Mouse (Mus musculus): ENCODE results near the gene Bsn. TPM values are rescaled to one million over a fixed set of nuclear protein-coding genes. Genes with fewer than 3 reads are reported as not detected.

The Bsn gene
- polyA plus RNA-seq, 1 experiment from 2014 or later: 0.59 TPM

DNA sequence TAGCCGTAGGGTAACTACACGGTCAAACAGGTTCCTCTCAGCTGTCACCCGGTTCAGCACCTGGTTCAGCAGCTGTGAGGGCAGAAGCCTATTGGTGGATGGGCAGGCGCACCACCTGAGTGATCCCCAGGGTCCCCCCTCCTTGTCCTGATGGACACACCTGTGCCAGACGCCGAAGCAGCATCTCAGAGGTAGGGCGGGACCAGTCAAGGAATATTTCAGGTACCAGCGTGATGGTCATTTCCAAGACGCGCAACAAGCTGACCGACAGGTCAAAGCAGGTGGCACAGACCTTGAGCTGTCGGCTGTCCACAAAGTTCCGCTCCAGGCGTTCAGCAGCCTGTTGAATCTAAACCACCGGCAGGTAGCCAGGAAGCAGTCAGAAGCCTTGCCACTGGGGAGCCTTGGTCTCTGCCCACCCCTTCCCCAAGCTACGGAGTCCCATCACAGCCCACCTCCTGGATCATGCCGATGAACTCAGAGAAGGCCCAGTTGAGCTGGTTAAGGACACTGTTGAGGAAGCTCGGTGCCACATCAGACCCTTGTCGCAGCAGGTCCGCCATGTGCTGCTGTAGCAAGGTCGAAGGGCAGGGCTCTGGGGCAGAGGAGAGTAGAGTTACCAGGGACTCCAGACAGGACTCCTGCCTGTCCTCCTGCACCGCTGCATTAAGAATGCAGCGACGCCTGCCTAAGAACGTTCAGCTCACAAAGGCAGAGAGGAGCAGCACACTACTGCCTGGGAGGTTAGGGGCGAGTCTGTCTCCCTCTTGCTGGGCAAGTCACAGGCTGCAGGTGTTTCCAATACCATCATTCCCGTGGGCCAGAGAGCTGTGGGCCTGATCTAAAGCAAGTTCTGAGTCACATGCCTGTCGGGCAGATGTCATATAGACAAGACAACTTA is 133.6 kb downstream of the Bsn start:
- Histone ChIP-seq H3K9ac (replicated peaks) (no peak overlapping the region), H3K27ac (ENCODE audit: low read depth) (no peak overlapping the region), H3K4me1 (ENCODE audit: insufficient read depth) (peaks cover 4% of the 10 kb centered on the region; the same call in 1 of the 2 replicates), H3K4me2 (ENCODE audit: low read depth, low read length) (no peak overlapping the region), H3K4me3 (ENCODE audit: low read depth, low read length) (no peak overlapping the region), H3K36me3 (replicated peaks; ENCODE audit: insufficient read depth, low read length) (peaks cover 90% of the 10 kb centered on the region), H3K27me3 (ENCODE audit: insufficient read depth, low read length) (no peaks in the 10 kb centered on the region), H3K9me3 (ENCODE audit: low read length) (no peaks in the 10 kb centered on the region)
- no peak for ATAC-seq
- TF ChIP-seq EP300 (IDR thresholded peaks at IDR 0.05; ENCODE audit: low read depth) (no peak), CTCF (IDR thresholded peaks at IDR 0.05; ENCODE audit: low read depth) (no peak)
- no peak for DNase-seq
- WGBS (ENCODE audit: insufficient replicate concordance): 91% methylated on average over 28 of the region's 28 CpGs

GRCm38 (mm10) chr9:108055661-108056237 is 134.4 kb downstream of the Bsn start:
- Histone ChIP-seq H3K36me3 (replicated peaks; ENCODE audit: insufficient read depth, low read length) (peaks cover 90% of the 10 kb centered on the region), H3K4me2 (ENCODE audit: low read depth, low read length) (no peak overlapping the region), H3K9me3 (ENCODE audit: low read length) (no peaks in the 10 kb centered on the region), H3K4me1 (ENCODE audit: insufficient read depth) (peaks cover 4% of the 10 kb centered on the region; the same call in 1 of the 2 replicates), H3K9ac (replicated peaks) (no peak overlapping the region), H3K27me3 (ENCODE audit: insufficient read depth, low read length) (no peaks in the 10 kb centered on the region), H3K4me3 (ENCODE audit: low read depth, low read length) (no peak overlapping the region), H3K27ac (ENCODE audit: low read depth) (no peak overlapping the region)
- 91% methylated on average over 6 of the region's 6 CpGs for WGBS (ENCODE audit: insufficient replicate concordance)
- TF ChIP-seq CTCF (IDR thresholded peaks at IDR 0.05; ENCODE audit: low read depth) (no peak), EP300 (IDR thresholded peaks at IDR 0.05; ENCODE audit: low read depth) (no peak)
- DNase-seq (no peak), ATAC-seq (no peak)

GRCm38 (mm10) chr9:108055061-108055460 is 135.1 kb downstream of the Bsn start:
- no peaks in the 10 kb centered on the region for H3K9me3 ChIP-seq (ENCODE audit: low read length)
- DNase-seq: no peak
- no peak overlapping the region for H3K4me2 ChIP-seq (ENCODE audit: low read depth, low read length)
- ATAC-seq: no peak
- peaks cover 5% of the 10 kb centered on the region for H3K4me1 ChIP-seq (ENCODE audit: insufficient read depth)
- TF ChIP-seq CTCF (IDR thresholded peaks at IDR 0.05; ENCODE audit: low read depth): no peak
- no peak for TF ChIP-seq EP300 (IDR thresholded peaks at IDR 0.05; ENCODE audit: low read depth)
- WGBS (ENCODE audit: insufficient replicate concordance): 36% methylated on average over 1 of the region's 1 CpGs
- H3K27ac ChIP-seq (ENCODE audit: low read depth): no peak overlapping the region
- H3K36me3 ChIP-seq (replicated peaks; ENCODE audit: insufficient read depth, low read length): peaks cover 88% of the 10 kb centered on the region
- no peaks in the 10 kb centered on the region for H3K27me3 ChIP-seq (ENCODE audit: insufficient read depth, low read length)
- no peak overlapping the region for H3K9ac ChIP-seq (replicated peaks)
- H3K4me3 ChIP-seq (ENCODE audit: low read depth, low read length): no peak overlapping the region

DNA sequence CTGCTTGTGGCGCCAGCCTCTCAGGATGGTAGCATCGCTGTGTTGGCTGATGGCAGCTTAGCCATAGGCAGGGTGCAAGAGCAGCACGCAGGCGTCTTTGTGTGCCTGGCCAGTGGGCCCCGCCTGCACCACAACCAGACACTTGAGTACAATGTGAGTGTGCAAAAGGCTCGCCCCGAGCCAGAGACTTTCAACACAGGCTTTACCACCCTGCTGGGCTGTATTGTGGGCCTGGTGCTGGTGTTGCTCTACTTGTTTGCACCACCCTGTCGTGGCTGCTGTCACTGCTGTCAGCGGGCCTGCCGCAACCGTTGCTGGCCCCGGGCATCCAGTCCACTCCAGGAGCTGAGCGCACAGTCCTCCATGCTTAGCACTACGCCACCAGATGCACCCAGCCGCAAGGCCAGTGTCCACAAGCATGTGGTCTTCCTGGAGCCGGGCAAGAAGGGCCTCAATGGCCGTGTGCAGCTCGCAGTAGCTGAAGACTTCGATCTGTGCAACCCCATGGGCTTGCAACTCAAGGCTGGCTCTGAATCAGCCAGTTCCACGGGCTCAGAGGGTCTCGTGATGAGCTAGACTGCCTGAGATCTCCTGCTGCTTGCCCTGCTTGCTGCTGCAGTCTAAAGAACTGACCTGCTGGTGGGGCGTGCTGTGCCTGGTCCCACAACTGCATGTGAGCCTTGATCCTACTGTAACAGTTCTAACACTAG is 135.7 kb downstream of the Bsn start:
- Histone ChIP-seq H3K4me1 (ENCODE audit: insufficient read depth) (peaks cover 10% of the 10 kb centered on the region), H3K4me3 (ENCODE audit: low read depth, low read length) (no peak overlapping the region), H3K9ac (replicated peaks) (no peak overlapping the region), H3K27ac (ENCODE audit: low read depth) (no peak overlapping the region), H3K4me2 (ENCODE audit: low read depth, low read length) (no peak overlapping the region), H3K9me3 (ENCODE audit: low read length) (no peaks in the 10 kb centered on the region), H3K36me3 (replicated peaks; ENCODE audit: insufficient read depth, low read length) (peaks cover 82% of the 10 kb centered on the region), H3K27me3 (ENCODE audit: insufficient read depth, low read length) (no peaks in the 10 kb centered on the region)
- TF ChIP-seq EP300 (IDR thresholded peaks at IDR 0.05; ENCODE audit: low read depth): no peak
- TF ChIP-seq CTCF (IDR thresholded peaks at IDR 0.05; ENCODE audit: low read depth): no peak
- WGBS (ENCODE audit: insufficient replicate concordance): 89% methylated on average over 22 of the region's 22 CpGs
- DNase-seq: peak; percentile 17
- no peak for ATAC-seq

DNA sequence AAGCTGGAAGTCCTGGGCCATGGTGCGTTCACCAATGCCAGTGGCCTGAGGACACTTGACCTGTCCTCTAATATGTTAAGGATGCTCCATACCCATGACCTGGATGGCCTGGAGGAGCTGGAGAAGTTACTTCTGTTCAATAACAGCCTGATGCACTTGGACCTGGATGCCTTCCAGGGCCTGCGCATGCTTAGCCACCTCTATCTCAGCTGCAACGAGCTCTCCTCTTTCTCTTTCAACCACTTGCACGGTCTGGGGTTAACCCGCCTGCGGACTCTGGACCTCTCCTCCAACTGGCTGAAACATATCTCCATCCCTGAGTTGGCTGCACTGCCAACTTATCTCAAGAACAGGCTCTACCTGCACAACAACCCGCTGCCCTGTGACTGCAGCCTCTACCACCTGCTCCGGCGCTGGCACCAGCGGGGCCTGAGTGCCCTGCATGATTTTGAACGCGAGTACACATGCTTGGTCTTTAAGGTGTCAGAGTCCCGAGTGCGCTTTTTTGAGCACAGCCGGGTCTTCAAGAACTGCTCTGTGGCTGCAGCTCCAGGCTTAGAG is 136.4 kb downstream of the Bsn start:
- H3K9ac ChIP-seq (replicated peaks): no peak overlapping the region
- whole genome bisulfite sequencing (ENCODE audit: insufficient replicate concordance): 89% methylated on average over 15 of the region's 15 CpGs
- no peaks in the 10 kb centered on the region for H3K9me3 ChIP-seq (ENCODE audit: low read length)
- TF ChIP-seq CTCF (IDR thresholded peaks at IDR 0.05; ENCODE audit: low read depth) (no peak), EP300 (IDR thresholded peaks at IDR 0.05; ENCODE audit: low read depth) (no peak)
- H3K27ac ChIP-seq (ENCODE audit: low read depth): no peak overlapping the region
- DNase-seq: no peak
- H3K36me3 ChIP-seq (replicated peaks; ENCODE audit: insufficient read depth, low read length): peaks cover 74% of the 10 kb centered on the region
- no peaks in the 10 kb centered on the region for H3K27me3 ChIP-seq (ENCODE audit: insufficient read depth, low read length)
- no peak overlapping the region for H3K4me2 ChIP-seq (ENCODE audit: low read depth, low read length)
- H3K4me1 ChIP-seq (ENCODE audit: insufficient read depth): peaks cover 10% of the 10 kb centered on the region
- H3K4me3 ChIP-seq (ENCODE audit: low read depth, low read length): no peak overlapping the region
- no peak for ATAC-seq

All from liver, postnatal 0 days (tissue).